9 mouse cellular contexts compared by ENCODE assay signal in genomic region chr1:85933631-85934465, GRCm38 (mm10). TPM values are rescaled to one million over a fixed set of nuclear protein-coding genes. Genes with fewer than 3 reads are reported as not detected.
DNase-seq lines count a peak whose midpoint lies in the region; ATAC-seq lines count a peak whose summit lies in the region.
"Had no signal": no experiment of that assay in that cellular context is flagged by ENCODE, and none has a peak within 500 bp of the region (broad histone marks: within the 10 kb centered on the region; RNA-seq: fewer than 3 reads in every experiment).

No protein-coding gene starts in this region.

- H3K9ac ChIP-seq in hindbrain, embryonic 16.5 days (ENCODE audit: low read depth, low read length), result peak overlapping the region; percentile 28; the same call in 1 of the 2 replicates
- H3K9ac ChIP-seq in midbrain, embryonic 13.5 days (replicated peaks), result no peak overlapping the region

- DNase-seq in heart, embryonic 10.5 days (ENCODE audit: low spot score), result peak; percentile 62
- no peak for DNase-seq in heart, postnatal 36 days
- DNase-seq in embryo, embryonic 10 days (ENCODE audit: low spot score), result peak; percentile 78
- no peak for DNase-seq in right cerebral cortex, postnatal 4 days
- no peak for DNase-seq in cerebellum, adult 18-20 months
- DNase-seq: kidney, adult 9 months had no signal

- WGBS in heart, embryonic 10.5 days, result 13% methylated on average over 11 of the region's 11 CpGs
- 10% methylated on average over 11 of the region's 11 CpGs for WGBS in hindbrain, embryonic 16.5 days
- 12% methylated on average over 11 of the region's 11 CpGs for WGBS in midbrain, embryonic 13.5 days

- intact Hi-C loops in heart, postnatal 36 days (cut with DNase I), result loop anchor here (2.0 kb wide), 1 partner anchor 81 kb away; no protein-coding TSS in a partner anchor

- peak overlapping the region; percentile 34 for H3K4me2 ChIP-seq in hindbrain, embryonic 16.5 days (ENCODE audit: low read length)
- peak overlapping the region; percentile 33 for H3K4me2 ChIP-seq in midbrain, embryonic 13.5 days (replicated peaks)

- H3K27ac ChIP-seq in heart, embryonic 10.5 days, result peak overlapping the region; percentile 53
- H3K27ac ChIP-seq in hindbrain, embryonic 16.5 days (ENCODE audit: low read depth, low read length), result peak overlapping the region; percentile 63
- peak overlapping the region; percentile 49 for H3K27ac ChIP-seq in midbrain, embryonic 13.5 days

- peak overlapping the region; percentile 12; the same call in 1 of the 2 replicates for H3K4me3 ChIP-seq in heart, embryonic 10.5 days
- no peak overlapping the region for H3K4me3 ChIP-seq in hindbrain, embryonic 16.5 days (ENCODE audit: low read length)
- H3K4me3 ChIP-seq in midbrain, embryonic 13.5 days (replicated peaks), result no peak overlapping the region

- H3K27me3 ChIP-seq in heart, embryonic 10.5 days (ENCODE audit: insufficient read depth, poor library complexity, severe bottlenecking), result 0 out of 2 replicates have a peak, but pooled peaks cover 8% of the 10 kb centered on the region
- no peaks in the 10 kb centered on the region for H3K27me3 ChIP-seq in hindbrain, embryonic 16.5 days (replicated peaks; ENCODE audit: control insufficient read depth, insufficient read depth, low read length)
- H3K27me3 ChIP-seq in midbrain, embryonic 13.5 days, result no peaks in the 10 kb centered on the region

- H3K36me3 ChIP-seq in heart, embryonic 10.5 days, result no peaks in the 10 kb centered on the region
- no peaks in the 10 kb centered on the region for H3K36me3 ChIP-seq in hindbrain, embryonic 16.5 days (ENCODE audit: control insufficient read depth, insufficient read depth, low read length)
- H3K36me3 ChIP-seq in midbrain, embryonic 13.5 days, result no peaks in the 10 kb centered on the region

- H3K4me1 ChIP-seq in heart, embryonic 10.5 days, result peaks cover 25% of the 10 kb centered on the region
- peaks cover 21% of the 10 kb centered on the region for H3K4me1 ChIP-seq in hindbrain, embryonic 16.5 days (ENCODE audit: control insufficient read depth, insufficient read depth, low read depth, low read length)
- H3K4me1 ChIP-seq in midbrain, embryonic 13.5 days (replicated peaks), result peaks cover 37% of the 10 kb centered on the region

- no peaks in the 10 kb centered on the region for H3K9me3 ChIP-seq in heart, embryonic 10.5 days
- no peaks in the 10 kb centered on the region for H3K9me3 ChIP-seq in hindbrain, embryonic 16.5 days (ENCODE audit: control insufficient read depth, low read length)
- H3K9me3 ChIP-seq in midbrain, embryonic 13.5 days, result no peaks in the 10 kb centered on the region

- ATAC-seq in hindbrain, embryonic 16.5 days, result peak; percentile 51
- peak; percentile 75 for ATAC-seq in midbrain, embryonic 13.5 days
- ATAC-seq in CD4-positive, CD25-positive, alpha-beta regulatory T cell, adult 4 months, result no peak

RNA-seq across cellular contexts. Expression of gene 4933407L21Rik, which starts 5.6 kb away (rescaled TPM):
- not detected in 2 replicates for polyA plus RNA-seq in heart, embryonic 10.5 days (2016; fragmentation: Nextera tagmentation; extraction: Ambion mirVana)
- not detected for total RNA-seq in heart, postnatal 36 days (2021)
- polyA plus RNA-seq in hindbrain, embryonic 16.5 days (2015; fragmentation: Nextera tagmentation; extraction: Ambion mirVana), result 7.5 and 9.5 TPM in 2 replicates
- 6.4 and 6.5 TPM in 2 replicates for polyA plus RNA-seq in midbrain, embryonic 13.5 days (2015; fragmentation: Nextera tagmentation; extraction: Ambion mirVana)
- polyA plus RNA-seq in CD4-positive, CD25-positive, alpha-beta regulatory T cell, adult 4 months (2017; shearing (Covaris generic)), result 1 to 10 TPM in 1 of 2 experiments, under 1 TPM in 1; 0.47 to 1.0 TPM

RNA-seq across cellular contexts. Expression of gene Gpr55, which starts 27.0 kb away (rescaled TPM):
- polyA plus RNA-seq in heart, embryonic 10.5 days (2016; fragmentation: Nextera tagmentation; extraction: Ambion mirVana), result 0.04 TPM in 1 of 2 replicates, not detected in the other
- total RNA-seq in heart, postnatal 36 days (2021), result not detected
- polyA plus RNA-seq in hindbrain, embryonic 16.5 days (2015; fragmentation: Nextera tagmentation; extraction: Ambion mirVana), result 0.21 TPM in 2 replicates
- 0.05 and 0.07 TPM in 2 replicates for polyA plus RNA-seq in midbrain, embryonic 13.5 days (2015; fragmentation: Nextera tagmentation; extraction: Ambion mirVana)
- 10 to 100 TPM in 1 of 2 experiments, 1 to 10 TPM in 1; 2.7 to 10.2 TPM for polyA plus RNA-seq in CD4-positive, CD25-positive, alpha-beta regulatory T cell, adult 4 months (2017; shearing (Covaris generic))

RNA-seq across cellular contexts. Expression of gene Itm2c, which starts 39.8 kb away (rescaled TPM):
- 193 and 231 TPM in 2 replicates for polyA plus RNA-seq in heart, embryonic 10.5 days (2016; fragmentation: Nextera tagmentation; extraction: Ambion mirVana)
- 10 to 100 TPM; 61.5 to 66.5 TPM for total RNA-seq in heart, postnatal 36 days (2021)
- polyA plus RNA-seq in hindbrain, embryonic 16.5 days (2015; fragmentation: Nextera tagmentation; extraction: Ambion mirVana), result 223 and 225 TPM in 2 replicates
- 179 and 201 TPM in 2 replicates for polyA plus RNA-seq in midbrain, embryonic 13.5 days (2015; fragmentation: Nextera tagmentation; extraction: Ambion mirVana)
- polyA plus RNA-seq in CD4-positive, CD25-positive, alpha-beta regulatory T cell, adult 4 months (2017; shearing (Covaris generic)), result 100 to 1,000 TPM; 106 to 170 TPM

Comparison
In these comparisons a context has a peak if more than half of its experiments do, and no peak if none do; other contexts are left out.
1. DNase-seq: peak in heart, embryonic 10.5 days (single experiment) and embryo, embryonic 10 days (single experiment); none in heart, postnatal 36 days (0 of 2), right cerebral cortex, postnatal 4 days (single experiment) and cerebellum, adult 18-20 months (0 of 2).
2. Peak in every context shown above with its lines, with median percentiles within 50 percentile points of each other: H3K27ac ChIP-seq.